Mouse (Mus musculus): Measurements from ENCODE around the gene Rc3h1. TPM values are rescaled to one million over a fixed set of nuclear protein-coding genes. Genes with fewer than 3 reads are reported as not detected.
A peak's percentile ranks its signal among the peaks of the same experiment; 100 is the strongest.
"Not testable (repeated sequence)": the region's sequence is repeated elsewhere in the genome, so short reads cannot be mapped to it uniquely, and the experiment has no call there.

Rc3h1 gene
- total RNA-seq (2014; rRNA removed): 19.0 and 26.4 TPM in 2 replicates
- 4.3 and 5.9 TPM in 2 replicates for polyA plus RNA-seq (2015; fragmentation: Nextera tagmentation; extraction: Ambion mirVana)

DNA sequence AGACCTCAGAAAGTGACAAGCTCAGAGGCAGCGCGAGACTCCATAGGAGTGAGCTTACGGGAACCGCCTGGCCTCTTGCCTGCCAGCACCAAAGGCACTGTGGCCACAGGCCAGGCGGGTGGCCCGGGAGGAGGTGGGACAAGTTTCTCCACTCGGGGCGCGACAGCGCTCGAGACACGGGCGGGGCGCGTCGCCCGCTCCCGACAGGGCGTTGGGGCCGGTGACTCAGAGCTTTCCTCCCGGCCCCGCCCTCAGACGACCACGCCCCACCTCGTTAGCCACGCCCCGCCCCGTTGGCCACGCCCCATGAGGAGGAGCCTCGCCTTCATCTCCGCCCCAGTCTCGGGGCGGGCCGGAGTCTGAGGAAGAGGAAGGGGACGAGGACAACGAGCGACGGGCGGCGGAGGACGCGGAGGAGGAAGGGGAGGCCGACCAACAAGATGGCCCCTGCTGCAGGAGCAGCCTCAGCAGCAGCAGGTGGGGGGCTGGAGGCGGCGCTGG lies at the start of gene Rc3h1:
Rc3h1 (plus strand) TSS at position 362 of the 501 bp plus-strand sequence.
- Histone ChIP-seq H3K9ac (replicated peaks; ENCODE audit: low read length, poor library complexity, severe bottlenecking) (peak within 1 kb of the TSS; percentile 89), H3K9me3 (ENCODE audit: low read length) (no peaks in the 10 kb centered on the region), H3K4me1 (ENCODE audit: insufficient read depth, low read length) (peaks cover 3% of the 10 kb centered on the region; the same call in 1 of the 2 replicates), H3K27me3 (ENCODE audit: insufficient read depth, low read length) (no peaks in the 10 kb centered on the region), H3K4me3 (ENCODE audit: low read depth, low read length) (peak within 1 kb of the TSS; percentile 99), H3K27ac (ENCODE audit: low read depth, low read length) (peak within 1 kb of the TSS; percentile 85), H3K4me2 (ENCODE audit: low read depth, low read length, poor library complexity, severe bottlenecking) (peak within 1 kb of the TSS; percentile 67), H3K36me3 (ENCODE audit: insufficient read depth, low read length) (no peaks in the 10 kb centered on the region)
- DNase-seq (ENCODE audit: low spot score) (peak; percentile 92), ATAC-seq (ENCODE audit: low FRiP score) (peak; percentile 95)
- 1% methylated on average over 29 of the region's 45 CpGs for WGBS
- peak; percentile 21; the same call in 1 of the 2 replicates for TF ChIP-seq CTCF (IDR thresholded peaks at IDR 0.05)

DNA sequence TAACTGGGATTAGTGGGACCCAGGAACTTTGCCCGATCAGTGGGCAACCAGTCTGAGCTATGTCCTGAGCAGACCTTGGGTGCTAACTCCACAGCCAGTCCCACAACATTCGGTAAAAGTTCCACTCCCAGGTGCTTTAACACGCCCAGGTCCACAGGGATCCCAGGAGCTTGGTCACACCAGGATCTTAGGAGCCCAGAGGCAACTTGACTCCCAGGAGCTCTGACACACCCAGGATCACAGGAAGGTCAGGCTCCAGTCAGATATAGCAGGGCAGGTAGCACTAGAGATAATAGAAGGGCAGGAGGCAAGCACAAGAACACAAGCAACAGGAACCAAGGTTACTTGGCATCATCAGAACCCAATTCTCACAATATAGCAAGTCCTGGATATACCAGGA lies 48.1 kb upstream of the Rc3h1 start:
- Histone ChIP-seq H3K36me3 (ENCODE audit: insufficient read depth, low read length) (no peaks in the 10 kb centered on the region), H3K4me3 (ENCODE audit: low read depth, low read length) (no peak overlapping the region), H3K4me1 (ENCODE audit: insufficient read depth, low read length) (no peaks in the 10 kb centered on the region), H3K4me2 (ENCODE audit: low read depth, low read length, poor library complexity, severe bottlenecking) (no peak overlapping the region), H3K27me3 (ENCODE audit: insufficient read depth, low read length) (no peaks in the 10 kb centered on the region), H3K27ac (ENCODE audit: low read depth, low read length) (no peak overlapping the region), H3K9ac (replicated peaks; ENCODE audit: low read length, poor library complexity, severe bottlenecking) (no peak overlapping the region), H3K9me3 (ENCODE audit: low read length) (no peaks in the 10 kb centered on the region)
- 94% methylated on average over 3 of the region's 3 CpGs for WGBS
- no peak for TF ChIP-seq CTCF (IDR thresholded peaks at IDR 0.05)
- ATAC-seq (ENCODE audit: low FRiP score) (no peak), DNase-seq (ENCODE audit: low spot score) (no peak)

DNA sequence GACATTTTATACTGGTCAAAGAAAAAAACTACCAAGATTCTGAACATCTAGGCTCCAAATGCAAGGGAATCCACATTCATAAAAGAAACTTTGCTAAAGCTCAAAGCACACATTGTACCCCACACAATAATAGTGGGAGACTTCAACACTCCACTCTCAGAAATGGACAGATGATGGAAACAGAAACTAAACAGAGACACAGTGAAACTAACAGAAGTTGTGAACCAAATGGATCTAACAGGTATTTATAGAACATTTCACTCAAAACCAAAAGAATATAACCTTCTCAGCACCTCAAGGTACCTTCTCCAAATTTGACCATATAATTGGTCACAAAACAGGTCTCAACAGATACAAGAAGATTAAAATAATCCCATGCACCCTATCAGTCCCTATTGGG lies 46.3 kb upstream of the Rc3h1 start:
- H3K27me3 ChIP-seq (ENCODE audit: insufficient read depth, low read length); H3K9ac ChIP-seq (replicated peaks; ENCODE audit: low read length, poor library complexity, severe bottlenecking); H3K9me3 ChIP-seq (ENCODE audit: low read length); H3K4me1 ChIP-seq (ENCODE audit: insufficient read depth, low read length); H3K27ac ChIP-seq (ENCODE audit: low read depth, low read length); ATAC-seq (ENCODE audit: low FRiP score); H3K4me2 ChIP-seq (ENCODE audit: low read depth, low read length, poor library complexity, severe bottlenecking); H3K4me3 ChIP-seq (ENCODE audit: low read depth, low read length); DNase-seq (ENCODE audit: low spot score); H3K36me3 ChIP-seq (ENCODE audit: insufficient read depth, low read length): not testable (repeated sequence)

DNA sequence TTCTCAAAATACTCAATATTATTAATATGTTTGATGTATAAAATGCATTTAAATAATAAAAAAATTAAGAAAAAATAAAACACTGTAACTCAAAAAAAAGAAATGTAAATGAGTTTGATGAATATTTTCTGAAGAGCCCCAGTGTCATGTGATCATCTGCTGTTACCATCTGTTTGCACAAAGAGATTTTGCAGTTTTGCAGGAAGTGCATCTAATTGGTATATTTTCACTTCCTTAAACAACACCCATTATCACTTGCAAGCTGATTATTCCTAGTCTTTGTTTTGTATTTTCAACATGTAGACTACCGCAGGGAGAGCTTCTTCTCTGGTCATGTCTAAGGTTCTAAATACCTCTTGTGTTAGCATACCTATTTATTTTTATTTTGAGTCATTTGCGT lies 45.1 kb upstream of the Rc3h1 start:
- Histone ChIP-seq H3K4me1 (ENCODE audit: insufficient read depth, low read length) (no peaks in the 10 kb centered on the region), H3K9ac (replicated peaks; ENCODE audit: low read length, poor library complexity, severe bottlenecking) (no peak overlapping the region), H3K4me2 (ENCODE audit: low read depth, low read length, poor library complexity, severe bottlenecking) (no peak overlapping the region), H3K27ac (ENCODE audit: low read depth, low read length) (no peak overlapping the region), H3K36me3 (ENCODE audit: insufficient read depth, low read length) (no peaks in the 10 kb centered on the region), H3K9me3 (ENCODE audit: low read length) (no peaks in the 10 kb centered on the region), H3K27me3 (ENCODE audit: insufficient read depth, low read length) (no peaks in the 10 kb centered on the region), H3K4me3 (ENCODE audit: low read depth, low read length) (no peak overlapping the region)
- ATAC-seq (ENCODE audit: low FRiP score) (no peak), DNase-seq (ENCODE audit: low spot score) (no peak)
- 83% methylated on average over 2 of the region's 2 CpGs for WGBS
- no peak for TF ChIP-seq CTCF (IDR thresholded peaks at IDR 0.05)

DNA sequence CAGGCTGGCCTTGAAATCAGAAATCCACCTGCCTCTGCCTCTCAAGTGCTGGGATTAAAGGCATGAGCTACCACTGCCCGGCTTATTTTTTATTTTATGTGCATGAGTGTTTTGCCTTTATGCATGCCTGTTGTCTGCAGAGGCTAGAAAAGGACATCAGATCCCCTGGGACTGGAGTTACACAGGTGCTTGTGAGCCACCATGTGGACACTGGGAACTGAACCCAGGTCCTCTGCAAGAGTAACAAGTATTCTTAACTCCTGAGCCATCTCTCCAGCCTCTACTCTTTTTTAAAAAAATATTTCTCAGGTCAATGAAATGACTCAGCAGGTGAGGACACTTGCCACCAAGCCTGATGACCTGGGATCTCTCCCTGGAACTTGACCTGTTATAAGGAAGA lies 44.6 kb upstream of the Rc3h1 start:
- WGBS: 91% methylated on average over 1 of the region's 1 CpGs
- no peaks in the 10 kb centered on the region for H3K9me3 ChIP-seq (ENCODE audit: low read length)
- no peaks in the 10 kb centered on the region for H3K27me3 ChIP-seq (ENCODE audit: insufficient read depth, low read length)
- no peak overlapping the region for H3K4me3 ChIP-seq (ENCODE audit: low read depth, low read length)
- H3K27ac ChIP-seq (ENCODE audit: low read depth, low read length): no peak overlapping the region
- no peak for ATAC-seq (ENCODE audit: low FRiP score)
- DNase-seq (ENCODE audit: low spot score): no peak
- H3K4me2 ChIP-seq (ENCODE audit: low read depth, low read length, poor library complexity, severe bottlenecking): no peak overlapping the region
- H3K9ac ChIP-seq (replicated peaks; ENCODE audit: low read length, poor library complexity, severe bottlenecking): no peak overlapping the region
- H3K4me1 ChIP-seq (ENCODE audit: insufficient read depth, low read length): no peaks in the 10 kb centered on the region
- no peak for TF ChIP-seq CTCF (IDR thresholded peaks at IDR 0.05)
- H3K36me3 ChIP-seq (ENCODE audit: insufficient read depth, low read length): no peaks in the 10 kb centered on the region

DNA sequence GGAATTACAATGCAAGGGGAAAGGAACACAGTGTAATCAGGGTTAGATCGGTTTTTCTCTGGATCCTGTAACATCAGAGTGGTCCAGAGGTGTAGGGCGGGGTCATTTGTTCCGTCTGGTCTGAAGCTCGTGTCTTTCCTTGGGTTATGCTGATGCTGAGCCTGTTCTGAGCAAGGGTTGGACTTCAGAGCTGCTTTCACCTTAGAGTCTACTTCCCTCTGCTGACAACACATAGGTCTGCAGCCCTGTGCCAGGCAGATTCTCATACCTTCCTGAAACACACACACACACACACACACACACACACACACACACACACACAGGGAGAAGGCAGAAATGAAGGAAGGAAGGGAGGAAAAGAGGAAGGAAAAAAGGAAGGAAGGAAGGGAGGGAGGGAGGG lies 43.2 kb upstream of the Rc3h1 start:
- DNase-seq (ENCODE audit: low spot score): peak; percentile 17
- peak; percentile 56 for TF ChIP-seq CTCF (IDR thresholded peaks at IDR 0.05)
- Histone ChIP-seq H3K9ac (replicated peaks; ENCODE audit: low read length, poor library complexity, severe bottlenecking) (no peak overlapping the region), H3K9me3 (ENCODE audit: low read length) (no peaks in the 10 kb centered on the region), H3K27ac (ENCODE audit: low read depth, low read length) (no peak overlapping the region), H3K4me2 (ENCODE audit: low read depth, low read length, poor library complexity, severe bottlenecking) (no peak overlapping the region), H3K36me3 (ENCODE audit: insufficient read depth, low read length) (no peaks in the 10 kb centered on the region), H3K4me3 (ENCODE audit: low read depth, low read length) (no peak overlapping the region), H3K4me1 (ENCODE audit: insufficient read depth, low read length) (no peaks in the 10 kb centered on the region), H3K27me3 (ENCODE audit: insufficient read depth, low read length) (no peaks in the 10 kb centered on the region)
- ATAC-seq (ENCODE audit: low FRiP score): no peak
- 75% methylated on average over 4 of the region's 4 CpGs for WGBS

All from midbrain, postnatal 0 days (tissue).